In genomic region chr3:22306624-22307023, GRCm38 (mm10) we compare ENCODE assay signal across 11 mouse cellular contexts.
DNase-seq lines count a peak whose midpoint lies in the region; ATAC-seq and TF ChIP-seq lines count a peak whose summit lies in the region.
"Had no signal": no experiment of that assay in that cellular context is flagged by ENCODE, and none has a peak within 500 bp of the region (broad histone marks: within the 10 kb centered on the region; RNA-seq: fewer than 3 reads in every experiment).

No protein-coding gene starts in this region.

- H3K27me3 ChIP-seq in cerebellum, adult 2 months (ENCODE audit: control insufficient read depth, insufficient read depth, low read length): no peaks in the 10 kb centered on the region
- no peaks in the 10 kb centered on the region for H3K27me3 ChIP-seq in liver, embryonic 11.5 days (replicated peaks; ENCODE audit: control insufficient read depth, insufficient read depth, low read length)
- no peaks in the 10 kb centered on the region for H3K27me3 ChIP-seq in forebrain, embryonic 10.5 days (ENCODE audit: poor library complexity, severe bottlenecking)
- H3K27me3 ChIP-seq: megakaryocyte, embryonic 14.5 days had no signal

- H3K4me3 ChIP-seq in cerebellum, adult 2 months (replicated peaks; ENCODE audit: insufficient read depth, low read depth, low read length): no peak overlapping the region
- H3K4me3 ChIP-seq in liver, embryonic 11.5 days (ENCODE audit: low read depth, low read length): no peak overlapping the region
- H3K4me3 ChIP-seq in forebrain, embryonic 10.5 days: no peak overlapping the region
- H3K4me3 ChIP-seq: megakaryocyte, embryonic 14.5 days had no signal

- no peak overlapping the region for H3K27ac ChIP-seq in cerebellum, adult 2 months (ENCODE audit: insufficient read depth, low read length)
- H3K27ac ChIP-seq in liver, embryonic 11.5 days (ENCODE audit: low read depth, low read length): no peak overlapping the region
- no peak overlapping the region for H3K27ac ChIP-seq in forebrain, embryonic 10.5 days

- no peak for TF ChIP-seq POLR2A in cerebellum, adult 2 months (IDR thresholded peaks at IDR 0.05; ENCODE audit: borderline replicate concordance, insufficient read depth, low read length)

- no peaks in the 10 kb centered on the region for H3K36me3 ChIP-seq in liver, embryonic 11.5 days (ENCODE audit: control insufficient read depth, insufficient read depth, low read length)
- no peaks in the 10 kb centered on the region for H3K36me3 ChIP-seq in forebrain, embryonic 10.5 days (replicated peaks)

- WGBS in cerebellum, adult 2 months: 82% methylated on average over 4 of the region's 4 CpGs
- WGBS in liver, embryonic 11.5 days: 62% methylated on average over 4 of the region's 4 CpGs
- WGBS in forebrain, embryonic 10.5 days: 79% methylated on average over 4 of the region's 4 CpGs

- peak in 1 of 2 experiments; percentile 4 for DNase-seq in cerebellum, adult 2 months
- no peak for DNase-seq in cerebellum, adult 9-11 months
- DNase-seq in liver: peak; percentile 17
- DNase-seq in liver, embryonic 11.5 days (ENCODE audit: low spot score): no peak
- peak; percentile 38 for DNase-seq in c-Kit-positive CD71-positive TER-119-positive erythroid progenitor cells, embryonic 14.5 days (ENCODE audit: low spot score)
- DNase-seq in mesoderm, embryonic 11.5 days (ENCODE audit: low read depth, low spot score): peak; percentile 14
- DNase-seq in MN1 (ENCODE audit: low spot score): no peak
- no peak for DNase-seq in forebrain, embryonic 10.5 days (ENCODE audit: extremely low spot score, low spot score)
- DNase-seq: right cerebral cortex, postnatal 25 days had no signal

- 0 out of 2 replicates have a peak, but pooled peaks have one; percentile 18 for TF ChIP-seq CTCF in cerebellum, adult 2 months (IDR thresholded peaks at IDR 0.05; ENCODE audit: borderline replicate concordance, insufficient read depth, low read depth, low read length)

- no peaks in the 10 kb centered on the region for H3K9me3 ChIP-seq in liver, embryonic 11.5 days (ENCODE audit: control insufficient read depth, low read length)
- no peaks in the 10 kb centered on the region for H3K9me3 ChIP-seq in forebrain, embryonic 10.5 days
- H3K9me3 ChIP-seq: megakaryocyte, embryonic 14.5 days had no signal

- no peaks in the 10 kb centered on the region for H3K4me1 ChIP-seq in cerebellum, adult 2 months (ENCODE audit: control insufficient read depth, insufficient read depth, low read length)
- no peaks in the 10 kb centered on the region for H3K4me1 ChIP-seq in liver, embryonic 11.5 days (replicated peaks; ENCODE audit: control insufficient read depth, insufficient read depth, low read length)
- H3K4me1 ChIP-seq in forebrain, embryonic 10.5 days: peaks cover 3% of the 10 kb centered on the region; the same call in 1 of the 2 replicates
- H3K4me1 ChIP-seq: megakaryocyte, embryonic 14.5 days had no signal

- H3K9ac ChIP-seq in liver, embryonic 11.5 days (ENCODE audit: low read depth, low read length): no peak overlapping the region

- ATAC-seq in liver, embryonic 11.5 days (replicated peaks; ENCODE audit: low FRiP score): no peak
- ATAC-seq: inflammation-experienced regulatory T-cells, adult 6 months had no signal

- H3K4me2 ChIP-seq in liver, embryonic 11.5 days: no peak overlapping the region

Comparison
In these comparisons a context has a peak if more than half of its experiments do, and no peak if none do; other contexts are left out.
1. DNase-seq: peak in liver (single experiment), c-Kit-positive CD71-positive TER-119-positive erythroid progenitor cells, embryonic 14.5 days (single experiment) and mesoderm, embryonic 11.5 days (single experiment); none in cerebellum, adult 9-11 months (single experiment), liver, embryonic 11.5 days (single experiment), MN1 (single experiment) and forebrain, embryonic 10.5 days (single experiment).